Mouse (Mus musculus): ENCODE measurements at regions not wholly inside any gene's neighbourhood (a gene's known extent, or its start where the extent isn't known, plus 50 kb on each side); places are given as distances from the start of the nearest gene placed in this dataset.

GRCm38 (mm10) chr6:31140000-31140399 is 181.1 kb upstream of the Klf14 start:
- TF ChIP-seq POLR2A (IDR thresholded peaks at IDR 0.05; ENCODE audit: low read depth, low read length), result no peak
- TF ChIP-seq CTCF (conservative IDR thresholded peaks at IDR 0.05; ENCODE audit: insufficient read depth, insufficient read length, low read depth, low read length), result no peak

Data from kidney, adult 2 months (tissue).